Mouse (Mus musculus) MEL (cell line): Measurements from ENCODE around the gene Nrl.

ENCODE experiments used
- BHLHE40 ChIP-seq: IDR thresholded peaks from 2 replicates; pipeline ENCODE4 v1.6.1; 2012; ENCODE audit warnings: low read depth, mild to moderate bottlenecking, inconsistent platforms, low read length, improper control_type of control experiment, borderline replicate concordance
- CHD2 ChIP-seq: IDR thresholded peaks from 2 replicates; pipeline ENCODE4 v1.6.1; 2011; ENCODE audit warnings: low read length, improper control_type of control experiment
- EP300 ChIP-seq, 2 experiments: IDR thresholded peaks; 2 replicates each; pipeline ENCODE4 v1.6.1; 2011; ENCODE audit warnings: improper control_type of control experiment in 2 of 2, low read length in 2 of 2, low read depth in 1 of 2, mild to moderate bottlenecking in 1 of 2
- HCFC1 ChIP-seq: IDR thresholded peaks from 2 replicates; pipeline ENCODE4 v1.6.1; 2012; ENCODE audit warnings: low read depth, mild to moderate bottlenecking, inconsistent platforms, low read length, improper control_type of control experiment, moderate library complexity
- MAZ ChIP-seq: IDR thresholded peaks from 2 replicates; pipeline ENCODE4 v1.6.1; 2012; ENCODE audit warnings: low read depth, mild to moderate bottlenecking, inconsistent platforms, low read length, improper control_type of control experiment
- MXI1 ChIP-seq: IDR thresholded peaks from 2 replicates; pipeline ENCODE4 v1.6.1; 2011; ENCODE audit warnings: mild to moderate bottlenecking, low read depth, low read length, improper control_type of control experiment
- MYC ChIP-seq: IDR thresholded peaks from 2 replicates; pipeline ENCODE4 v1.6.1; 2011; ENCODE audit warnings: low read depth, mild to moderate bottlenecking, low read length, improper control_type of control experiment, moderate library complexity
- USF1 ChIP-seq: IDR thresholded peaks from 2 replicates; pipeline ENCODE4 v1.6.1; 2014; ENCODE audit warnings: low read depth, mild to moderate bottlenecking, inconsistent platforms, low read length, improper control_type of control experiment, moderate library complexity

GRCm38 (mm10) chr14:55469821-55470220 lies 55.0 kb downstream of the Nrl start:
- TF ChIP-seq BHLHE40, result no peak
- TF ChIP-seq MAZ, result no peak
- TF ChIP-seq EP300 (IDR thresholded peaks at IDR 0.05; ENCODE audit: low read depth in 1 of 2, low read length in 2 of 2), result no peak
- TF ChIP-seq HCFC1, result no peak
- TF ChIP-seq CHD2, result no peak
- TF ChIP-seq MXI1, result no peak
- no peak for TF ChIP-seq MYC
- no peak for TF ChIP-seq USF1
